Mouse (Mus musculus) erythroid progenitor cell, adult 5-6 weeks (primary cell): ENCODE measurements around the gene Pnpla2. TPM values are rescaled to one million over a fixed set of nuclear protein-coding genes. Genes with fewer than 3 reads are reported as not detected.

Experiments used
- ATAC-seq: replicated peaks from 2 replicates; pipeline ENCODE4 v1.8.0; 2016; ENCODE audit warnings: moderate number of reproducible peaks, mild to moderate bottlenecking, moderate TSS enrichment, inconsistent platforms; ENCODE audit not compliant: poor library complexity, low FRiP score, severe bottlenecking
- total RNA-seq, 2 experiments: library from RNA; stranded (forward) in 1 of 2; stranded (reverse) in 1 of 2; fragments of 150-400 nt in 1 of 2; fragments of 186-747, 209-891 nt in 1 of 2; gene quantifications; 2 replicates each; pipeline versions ENCODE4 v1.2.3 to v1.2.4; 2015 to 2017; ENCODE audit warnings: low replicate concordance in 2 of 2

Gene Pnpla2
- total RNA-seq, 2 experiments from 2014 or later, result 4.2 to 14.7 TPM

DNA sequence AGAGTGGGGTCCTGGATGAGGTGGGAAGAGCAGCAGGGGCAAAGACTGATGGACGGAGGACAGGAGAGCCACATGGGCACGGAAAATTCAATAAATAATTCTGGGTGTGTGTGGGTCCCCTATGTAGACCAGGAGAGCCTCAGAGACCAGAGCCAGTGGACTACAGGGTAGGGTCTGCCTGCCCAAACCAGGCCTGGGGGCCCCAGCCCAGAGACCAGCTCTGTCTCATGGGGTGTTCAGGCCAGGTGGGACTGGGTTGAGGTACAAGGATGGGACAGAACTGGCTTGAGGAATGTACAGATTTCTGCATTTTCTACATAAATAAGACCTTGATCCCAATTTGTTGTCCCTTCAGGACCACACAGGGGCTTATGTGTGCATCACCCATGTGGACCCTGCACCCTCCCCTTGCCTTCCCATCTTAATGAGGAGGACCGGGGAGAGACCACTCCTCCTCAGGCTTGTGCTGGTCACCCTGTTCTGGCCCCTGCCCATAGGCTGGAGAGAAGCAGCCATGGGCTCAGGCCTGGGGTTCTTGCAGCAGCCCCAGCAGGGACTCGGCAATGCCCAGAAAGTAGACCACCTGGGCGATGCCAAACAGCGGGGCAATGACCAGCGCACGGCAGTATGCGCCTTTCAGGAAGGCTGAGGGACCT is 24.3 kb upstream of the Pnpla2 start:
- no peak for ATAC-seq

DNA sequence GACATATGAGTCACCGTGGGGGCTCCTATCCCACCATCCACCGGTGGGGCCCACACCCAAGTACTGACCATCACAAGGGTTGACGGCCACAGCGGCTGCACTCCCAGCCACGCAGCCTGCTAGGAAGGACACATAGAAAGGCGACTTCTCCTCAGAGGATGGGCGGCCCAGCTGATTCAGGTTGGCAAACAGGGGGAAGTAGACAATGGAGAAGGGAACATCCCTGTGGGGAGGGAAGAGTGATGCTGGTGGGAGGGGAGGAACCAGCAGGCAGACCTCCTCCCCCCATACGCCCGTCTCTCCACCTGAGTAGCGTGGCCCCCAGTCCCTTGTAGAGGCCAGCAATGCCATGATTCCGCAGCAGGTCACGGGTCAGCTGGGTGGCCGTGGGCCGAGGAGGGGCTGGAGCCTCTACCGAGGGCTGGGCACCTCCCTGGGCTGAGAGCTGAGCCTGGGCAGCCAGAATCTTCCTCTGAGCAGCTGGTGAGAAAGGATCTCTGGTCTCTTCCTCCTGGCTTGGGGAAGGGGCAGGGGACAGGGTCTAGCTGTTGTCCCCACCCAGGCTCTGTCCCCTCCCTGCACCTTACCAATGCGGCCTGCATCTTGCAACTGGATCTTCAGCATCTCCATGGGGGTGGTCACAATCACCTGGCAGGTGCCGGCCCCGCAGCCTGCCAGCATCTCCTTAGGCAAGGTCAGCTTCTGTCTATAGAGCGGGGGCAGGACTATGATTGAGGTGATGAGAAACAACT is 23.4 kb upstream of the Pnpla2 start:
- ATAC-seq, result no peak

DNA sequence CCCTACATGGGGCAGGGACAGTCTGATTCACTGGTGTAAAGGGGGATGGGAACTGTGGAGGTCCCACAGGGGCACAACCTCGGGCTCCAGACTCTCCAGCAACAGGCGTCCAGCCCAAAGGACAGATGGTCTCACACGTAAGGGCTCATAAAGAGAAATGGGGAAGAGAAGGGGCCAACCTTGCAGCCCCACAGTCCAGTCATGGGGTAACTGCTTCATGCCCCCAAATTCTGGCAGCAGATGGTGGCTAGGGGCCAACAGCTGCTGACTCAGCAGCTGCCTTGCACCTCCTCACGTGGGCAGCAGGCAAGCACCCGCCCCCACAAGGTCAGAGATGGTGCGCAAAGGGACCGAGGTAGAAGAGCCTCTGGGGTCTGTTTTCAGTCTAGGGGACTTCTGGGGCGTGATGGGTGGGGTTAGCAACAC is 22.8 kb upstream of the Pnpla2 start:
- ATAC-seq, result no peak

DNA sequence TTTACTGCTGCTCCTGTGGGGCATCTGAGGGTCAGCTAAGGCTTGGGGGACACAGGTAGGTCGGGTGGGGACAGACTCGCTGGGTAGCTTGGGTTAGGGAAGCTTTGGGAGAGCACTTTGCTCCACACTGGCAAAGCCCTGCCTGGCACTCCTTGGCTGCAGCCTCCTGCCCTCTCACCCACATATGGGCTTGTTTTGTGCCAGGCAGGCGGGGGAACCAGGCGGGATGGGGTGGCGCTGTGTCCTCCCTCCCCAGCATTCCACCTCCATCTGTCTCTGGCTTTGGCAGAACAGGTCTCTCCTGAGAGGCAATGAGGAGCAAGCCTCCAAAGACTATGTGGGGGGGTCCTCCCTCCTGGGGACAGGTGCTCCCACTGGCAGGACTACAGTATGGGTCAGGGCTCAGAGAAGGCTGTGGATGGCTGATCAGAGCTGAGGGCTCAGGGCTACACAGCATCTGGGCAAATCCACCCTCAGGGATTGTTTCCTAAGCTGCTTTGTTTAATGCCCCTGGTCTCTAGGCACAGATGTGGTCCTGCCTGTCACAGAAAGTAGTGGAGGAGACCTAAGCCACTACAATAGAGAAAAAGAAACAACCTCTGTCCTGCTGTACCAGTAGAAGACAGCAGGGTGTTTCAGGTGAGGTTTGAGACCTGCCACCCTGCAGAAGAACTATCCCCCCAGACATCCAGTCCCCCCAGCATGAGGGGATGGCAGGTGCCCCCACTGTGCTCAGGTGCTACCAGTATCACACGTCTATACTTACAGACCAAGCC is 22.1 kb upstream of the Pnpla2 start:
- no peak for ATAC-seq

DNA sequence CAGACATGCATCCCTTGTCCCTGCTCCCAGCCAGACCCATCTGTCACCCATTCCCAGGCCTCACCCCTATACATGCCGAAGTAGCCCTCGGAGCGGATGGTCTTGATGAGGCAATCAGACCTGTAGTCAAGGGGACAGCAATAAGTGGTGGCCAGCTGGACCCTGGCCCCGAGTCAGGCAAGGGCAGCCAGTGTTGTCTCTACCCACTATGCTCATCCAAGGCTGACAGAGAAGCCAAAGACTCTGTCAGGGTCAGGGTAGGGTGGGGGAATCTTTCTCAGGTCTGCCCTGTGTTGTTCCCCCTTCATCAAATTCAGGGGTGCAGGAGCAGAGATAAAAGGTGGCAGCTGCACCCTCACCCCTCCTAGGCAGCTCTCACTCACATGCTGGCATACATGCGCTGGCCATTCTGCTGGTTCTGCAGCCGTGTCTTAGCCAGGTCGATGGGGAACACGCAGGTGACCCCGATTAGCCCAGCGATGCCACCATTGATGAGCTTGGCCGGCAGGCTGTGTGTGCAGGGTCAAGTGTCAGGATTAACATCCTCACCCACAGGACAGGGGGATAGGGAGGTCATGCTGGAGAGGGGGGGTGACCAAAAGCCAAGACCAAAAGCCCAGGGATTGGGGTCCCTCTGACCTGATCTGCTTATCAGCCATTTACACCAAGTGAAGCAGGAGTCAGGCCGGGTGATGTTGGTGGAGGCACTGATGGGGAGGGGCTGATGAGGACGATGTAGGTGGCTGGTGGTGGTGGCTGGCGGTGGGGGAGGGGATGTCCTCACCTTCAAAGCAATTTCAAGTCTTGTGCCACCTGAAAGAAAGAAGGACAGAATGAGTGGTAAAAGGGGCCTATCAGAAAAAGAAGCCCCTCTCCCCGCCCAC is 21.2 kb upstream of the Pnpla2 start:
- ATAC-seq, result no peak

DNA sequence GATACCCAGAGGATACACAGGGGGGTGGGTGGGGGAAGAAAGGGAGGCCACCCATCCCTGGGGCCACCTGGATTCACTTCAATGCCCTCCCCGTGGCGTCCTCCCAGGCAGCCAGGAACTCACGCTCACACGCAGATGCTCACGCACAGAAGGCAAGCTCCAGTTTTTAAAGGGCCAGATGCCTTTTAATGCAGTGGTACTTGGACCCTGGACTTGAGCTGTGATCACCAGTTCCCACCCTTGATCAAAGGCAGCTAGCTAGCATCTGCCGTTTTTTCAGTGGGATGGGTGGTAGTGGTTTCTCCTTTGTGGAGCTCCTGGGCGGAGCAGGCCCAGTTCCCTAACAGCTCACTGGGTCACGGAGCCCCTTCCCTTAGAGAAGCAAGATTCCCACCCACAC is 20.5 kb upstream of the Pnpla2 start:
- no peak for ATAC-seq

DNA sequence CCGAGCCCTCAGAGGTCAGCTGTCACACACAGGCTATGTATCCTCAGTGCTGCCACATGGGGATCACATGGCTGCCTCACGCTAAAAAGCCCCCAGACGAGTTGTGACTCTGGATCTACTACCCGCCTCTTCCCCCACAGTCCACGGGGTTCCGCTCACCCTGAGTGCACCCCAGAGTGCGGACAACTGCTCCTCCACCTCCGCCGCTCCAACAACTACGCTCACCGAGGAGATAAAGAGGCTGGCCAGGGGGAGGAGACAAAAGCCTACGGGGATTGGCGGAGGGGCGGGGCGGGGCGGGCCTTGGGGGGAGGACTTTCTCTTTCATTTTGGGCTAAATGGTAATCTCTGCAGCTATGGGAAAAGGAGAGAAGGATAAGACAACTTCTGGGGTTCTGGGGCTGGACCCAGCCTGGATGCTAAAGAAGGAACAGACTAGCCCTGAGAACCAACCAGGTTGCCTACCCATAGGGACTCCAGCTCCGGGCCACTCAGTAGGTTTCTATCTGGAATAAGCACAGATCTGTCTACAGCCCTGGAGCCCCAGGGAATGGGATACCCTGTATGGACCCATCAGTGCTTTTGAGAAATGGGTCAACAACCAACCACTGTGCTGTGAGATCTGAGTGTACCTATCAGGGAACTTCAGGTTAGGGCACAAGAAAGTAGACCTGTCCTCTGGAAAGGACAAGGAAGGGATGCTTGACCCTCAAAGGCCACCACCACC is 19.7 kb upstream of the Pnpla2 start:
- peak; percentile 79 for ATAC-seq

DNA sequence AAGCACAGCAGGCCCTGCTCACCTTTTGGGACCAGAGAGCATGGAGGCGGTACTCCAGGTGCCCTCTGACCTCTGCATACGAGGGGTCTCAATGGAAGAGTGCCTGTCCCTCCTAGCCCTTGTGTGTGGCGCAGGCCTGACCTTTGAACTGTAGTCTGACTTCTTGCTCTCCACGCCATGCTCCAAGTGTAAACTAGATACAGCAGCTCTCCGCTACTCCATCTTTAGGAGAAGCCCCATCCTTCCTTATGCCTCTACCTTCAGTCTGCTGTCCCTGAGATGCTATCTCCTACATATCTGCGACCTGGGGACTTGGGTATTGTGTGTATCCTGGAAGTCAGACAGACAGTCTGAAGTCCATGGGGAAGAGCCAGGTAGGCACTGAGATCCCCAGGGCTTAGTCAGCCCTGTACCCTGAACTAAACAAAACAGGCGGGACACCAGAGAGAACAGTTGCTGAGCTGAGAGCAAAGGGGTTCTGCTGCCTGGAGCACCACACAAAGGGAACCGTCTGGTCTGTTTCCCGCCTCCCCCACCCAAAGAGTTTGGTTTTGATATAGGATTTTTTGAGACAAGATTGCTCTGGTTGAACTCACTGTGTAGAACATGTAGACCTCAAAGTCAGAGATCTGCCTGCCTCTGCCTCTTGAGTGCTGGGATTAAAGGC is 19.0 kb upstream of the Pnpla2 start:
- no peak for ATAC-seq

DNA sequence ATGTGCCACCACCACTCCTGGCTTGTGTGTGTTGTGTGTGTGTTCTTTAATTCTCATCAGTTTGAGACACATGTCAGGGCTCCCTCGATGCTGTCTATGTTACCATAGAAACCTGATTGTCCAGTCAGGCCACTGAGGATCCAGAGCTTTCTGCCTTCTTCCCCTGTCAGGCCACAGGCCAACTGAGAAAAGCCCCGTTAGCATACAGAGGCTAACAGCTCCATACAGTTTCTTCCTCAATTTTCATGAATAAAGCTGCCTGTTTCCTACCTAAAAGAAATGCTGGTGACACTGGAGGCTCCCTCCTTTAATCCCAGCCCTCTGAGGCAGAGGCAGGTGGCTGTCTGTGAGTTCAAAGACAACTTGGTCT is 18.5 kb upstream of the Pnpla2 start:
- no peak for ATAC-seq

DNA sequence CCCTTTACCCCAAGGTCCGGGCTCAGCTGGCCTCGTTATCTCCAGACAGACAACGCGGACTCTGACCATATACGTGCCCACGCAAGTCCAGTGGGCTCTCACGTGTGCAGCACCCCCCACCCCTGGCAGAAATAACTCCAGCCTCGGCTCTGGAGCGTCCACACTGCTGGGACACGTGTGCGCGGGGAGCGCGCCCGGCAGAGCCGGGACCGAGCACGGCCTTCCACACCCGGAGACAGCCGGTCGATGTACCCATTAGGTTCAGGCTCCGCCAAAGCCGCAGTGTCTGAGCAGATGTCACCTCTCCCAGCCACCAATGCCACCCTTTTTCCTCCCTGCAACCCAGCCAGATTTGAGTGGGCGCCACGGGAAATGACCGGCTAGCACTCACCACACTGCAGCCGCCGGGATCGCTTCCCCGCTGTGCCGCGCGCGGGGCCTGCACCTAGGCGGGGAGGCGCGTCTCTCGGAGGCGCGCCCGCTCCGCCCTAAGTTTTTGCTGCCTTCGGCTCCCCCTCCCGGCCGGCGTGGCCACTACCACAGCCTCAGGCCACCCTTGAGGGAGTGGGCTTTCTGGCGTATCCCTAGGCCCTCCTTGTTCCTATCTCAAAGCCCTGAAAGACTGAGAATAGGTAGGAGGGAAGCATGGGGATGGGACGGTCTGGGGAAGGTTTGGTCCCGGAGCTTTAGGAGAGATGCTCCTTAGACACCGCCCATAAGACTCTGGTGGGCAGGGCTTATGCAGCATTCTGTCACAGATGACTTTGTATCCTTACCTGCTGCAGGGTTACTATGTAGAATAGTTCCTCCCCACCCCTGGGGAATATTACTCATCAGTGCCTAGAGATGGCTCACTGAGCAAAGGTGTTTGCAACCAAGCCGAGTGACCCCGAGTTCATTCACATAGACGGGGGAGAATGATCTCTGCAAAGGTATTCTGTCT is 17.5 kb upstream of the Pnpla2 start, which contains the start of gene Slc25a22:
Gene Slc25a22, minus strand, starts transcription at position 715 of the 943 bp plus-strand sequence.
- peak; percentile 75 for ATAC-seq

DNA sequence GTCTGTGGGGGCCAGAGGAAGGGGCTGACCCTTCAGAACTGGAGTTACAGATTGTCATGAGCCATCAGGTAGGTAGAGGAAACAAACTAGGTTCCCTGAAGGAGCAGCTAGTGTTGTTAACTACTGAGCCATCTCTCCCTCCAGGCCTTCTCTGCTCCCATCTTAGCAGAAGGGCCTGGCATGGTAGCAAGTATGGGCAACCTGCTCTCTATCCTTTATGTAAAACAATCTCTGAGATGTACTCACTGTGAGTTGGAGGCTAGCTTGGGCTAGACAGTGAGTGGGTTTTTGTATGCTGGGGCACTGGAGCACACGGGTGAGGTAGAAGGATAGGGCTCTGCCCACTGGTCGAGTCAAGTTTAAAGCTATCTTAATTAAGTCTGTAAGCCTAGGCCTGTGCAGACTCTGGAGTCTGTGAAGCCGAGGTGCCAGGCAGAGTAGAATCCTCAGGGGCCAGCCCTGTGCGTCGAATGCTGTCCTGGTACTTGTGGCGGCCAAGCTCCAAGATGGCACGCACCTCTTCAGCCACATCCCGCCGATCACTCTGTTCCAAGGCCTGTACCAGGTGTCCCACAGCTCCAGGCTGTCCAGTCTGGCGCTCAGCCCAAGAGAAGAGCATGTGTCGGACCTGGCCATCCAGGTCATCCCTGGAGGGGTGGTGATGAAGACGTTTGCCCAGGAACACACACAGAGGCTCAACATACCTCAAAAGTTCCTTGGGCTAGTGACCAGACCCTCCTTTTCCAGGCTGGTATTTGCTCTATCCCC is 16.6 kb upstream of the Pnpla2 start:
- no peak for ATAC-seq

DNA sequence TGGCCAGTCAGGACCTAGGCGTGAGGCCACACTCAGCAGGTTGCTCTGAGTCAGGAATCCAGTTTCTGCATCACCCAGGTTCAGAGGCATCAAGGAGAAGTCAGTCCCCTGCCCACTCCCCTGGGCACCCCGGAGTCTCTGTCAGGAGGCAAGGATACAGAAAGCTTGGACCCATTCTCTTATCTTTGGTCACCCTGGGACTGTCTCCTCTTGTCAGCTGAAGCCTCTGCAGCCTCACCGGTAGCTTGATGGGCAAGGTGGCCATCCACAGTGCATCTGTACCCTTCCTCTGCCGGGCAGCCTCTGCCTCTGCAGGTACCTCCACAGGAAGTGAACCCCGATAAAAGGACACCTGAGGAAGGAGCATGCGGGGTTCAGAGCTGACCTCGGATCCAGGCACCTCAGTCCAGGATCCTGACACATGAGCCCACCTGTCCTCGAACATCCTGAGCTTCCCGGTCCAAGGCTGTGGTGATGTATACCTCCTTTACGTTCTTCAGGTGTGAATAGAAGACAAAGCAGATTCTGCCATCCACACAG is 15.8 kb upstream of the Pnpla2 start:
- ATAC-seq, result no peak

DNA sequence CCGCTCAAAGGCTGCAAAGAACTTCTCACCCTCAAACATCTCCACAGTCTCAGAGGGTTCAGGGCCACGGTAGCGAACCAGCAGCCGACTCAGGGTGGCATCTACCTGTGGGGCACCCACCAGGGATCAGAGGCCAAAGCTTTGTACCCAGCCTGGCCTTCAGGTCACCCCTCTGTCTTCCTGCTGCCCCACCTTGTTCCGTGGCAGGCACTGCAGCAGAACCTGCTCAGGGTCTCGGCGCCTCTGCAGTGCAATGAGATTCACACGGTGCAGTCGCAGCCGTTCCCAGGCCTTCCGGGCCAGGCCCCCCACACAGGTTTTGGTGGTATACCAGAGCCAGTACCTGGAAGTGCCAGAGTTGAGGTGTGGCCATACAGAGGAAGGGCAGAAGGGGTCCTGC is 15.2 kb upstream of the Pnpla2 start:
- no peak for ATAC-seq

DNA sequence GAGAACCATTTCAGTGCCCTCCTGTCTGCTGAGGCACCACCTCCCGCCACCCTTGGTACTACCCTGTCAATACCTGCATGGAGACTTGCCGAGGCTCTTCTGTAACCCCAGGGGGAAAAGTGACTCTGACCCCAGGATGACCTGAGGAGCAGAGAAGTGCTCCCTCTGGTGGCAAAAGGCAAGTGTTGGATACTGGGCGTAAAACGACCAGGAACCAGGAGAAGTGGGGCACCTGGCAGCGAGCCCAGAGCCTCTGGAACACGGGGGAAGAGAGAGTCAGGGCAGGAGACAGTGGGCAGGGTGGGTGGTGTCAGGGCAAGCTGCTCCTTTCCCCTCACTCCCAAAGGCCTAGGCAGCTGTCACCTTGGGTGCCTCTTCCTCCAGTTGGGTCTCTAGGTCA is 14.4 kb upstream of the Pnpla2 start:
- no peak for ATAC-seq

DNA sequence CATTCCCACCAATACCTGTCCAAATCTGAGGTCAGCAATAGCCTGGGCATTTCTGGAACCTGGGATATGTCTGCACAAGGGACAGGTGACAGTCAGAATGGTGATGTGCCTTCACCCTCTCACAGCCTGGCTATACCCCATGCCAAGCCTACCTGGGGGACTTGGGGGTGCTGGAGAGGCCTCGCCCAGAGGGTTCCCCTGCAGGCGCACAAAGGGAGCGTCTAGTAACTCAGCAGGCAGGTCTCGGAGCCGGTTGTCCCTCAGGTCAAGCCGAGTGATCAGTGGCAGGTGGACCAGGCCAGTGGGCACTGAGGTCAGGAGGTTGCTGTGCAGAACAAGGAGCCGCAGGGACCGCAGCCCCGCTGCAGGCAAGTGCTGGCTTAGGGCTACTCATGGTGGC is 13.5 kb upstream of the Pnpla2 start:
- no peak for ATAC-seq

DNA sequence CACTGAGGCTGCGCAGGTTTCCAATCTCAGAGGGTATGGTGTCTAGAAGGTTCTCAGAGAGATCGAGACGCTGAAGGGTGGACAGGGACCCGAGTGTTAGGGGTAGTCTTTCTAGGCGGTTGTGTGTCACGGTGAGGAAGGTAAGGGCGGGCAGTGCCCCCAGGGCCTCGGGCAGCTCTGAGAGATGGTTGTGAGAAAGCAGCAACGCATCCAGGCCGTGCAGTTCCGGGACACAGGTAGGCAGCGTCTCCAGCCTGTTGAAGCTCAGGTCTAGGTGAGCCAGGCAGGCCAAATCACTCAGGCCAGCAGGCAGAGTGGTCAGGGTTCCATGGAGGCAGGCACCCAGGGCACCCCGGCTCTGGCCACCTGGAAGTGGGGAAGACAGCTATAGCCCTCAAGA is 12.8 kb upstream of the Pnpla2 start:
- ATAC-seq, result no peak
